Mouse (Mus musculus): ENCODE data around the gene Dock4. TPM values are rescaled to one million over a fixed set of nuclear protein-coding genes. Genes with fewer than 3 reads are reported as not detected.

Gene Dock4
- polyA plus RNA-seq, 1 experiment from 2014 or later, result 7.3 TPM

DNA sequence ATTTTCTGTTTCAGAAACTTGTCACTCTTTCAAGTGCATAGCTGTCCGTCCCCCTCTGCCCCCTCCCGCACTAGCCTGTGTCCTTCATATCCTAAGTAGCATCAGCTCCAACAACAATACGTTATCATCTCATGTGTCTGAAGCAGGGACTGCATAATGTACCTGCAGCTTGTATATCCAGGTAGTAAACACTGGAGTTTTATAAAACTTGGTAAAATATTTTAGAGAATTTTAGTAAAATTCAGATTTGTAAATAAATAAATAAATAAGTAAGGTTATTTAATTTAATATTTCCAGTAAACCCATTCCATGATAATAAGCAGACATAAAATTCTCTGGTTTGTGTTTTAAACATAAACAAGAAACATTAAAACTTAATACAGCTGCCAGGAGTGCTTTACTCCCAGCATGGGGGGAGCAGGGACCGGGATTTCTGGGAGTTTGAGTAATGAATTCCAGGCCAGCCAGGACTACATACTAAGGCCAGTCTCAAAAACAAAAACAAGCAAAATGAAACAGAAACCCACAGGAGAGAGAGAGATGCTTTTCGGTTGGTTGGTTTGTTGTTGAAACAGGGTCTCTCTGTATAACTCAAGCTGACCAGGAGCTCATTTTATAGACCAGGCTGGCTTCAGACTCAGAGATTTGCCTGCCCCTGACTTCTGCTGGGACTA lies 352.7 kb downstream of the Dock4 start:
- ATAC-seq (ENCODE audit: insufficient number of reproducible peaks, low FRiP score), result no peak
- Histone ChIP-seq H3K9me3 (replicated peaks) (no peaks in the 10 kb centered on the region), H3K27ac (ENCODE audit: poor library complexity, severe bottlenecking) (no peak overlapping the region), H3K36me3 (no peaks in the 10 kb centered on the region), H3K4me1 (replicated peaks) (peaks cover 24% of the 10 kb centered on the region), H3K27me3 (replicated peaks) (peaks cover 4% of the 10 kb centered on the region; the same call in 1 of the 2 replicates), H3K4me2 (no peak overlapping the region), H3K9ac (no peak overlapping the region), H3K4me3 (no peak overlapping the region)
- 66% methylated on average over 5 of the region's 5 CpGs for WGBS

DNA sequence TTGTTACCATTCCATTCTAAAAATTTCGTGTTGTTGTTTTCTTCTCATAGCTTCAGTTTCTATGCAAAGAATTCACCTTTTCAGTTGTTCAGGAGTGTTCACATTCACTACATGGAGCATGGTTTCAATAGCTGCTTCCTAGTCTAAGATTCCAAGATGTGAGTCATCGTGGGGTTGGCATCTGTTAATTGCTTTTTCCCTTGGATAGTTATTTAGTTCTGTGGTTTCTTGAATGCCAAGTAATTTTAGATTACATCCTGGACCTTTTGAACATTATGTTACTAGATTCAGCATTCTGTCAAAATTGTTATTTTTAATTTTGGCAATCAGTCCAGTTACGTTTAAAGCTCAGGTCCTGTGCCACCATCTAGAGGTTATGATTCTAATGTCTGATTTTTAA lies 355.7 kb downstream of the Dock4 start:
- 71% methylated on average over 3 of the region's 3 CpGs for WGBS

DNA sequence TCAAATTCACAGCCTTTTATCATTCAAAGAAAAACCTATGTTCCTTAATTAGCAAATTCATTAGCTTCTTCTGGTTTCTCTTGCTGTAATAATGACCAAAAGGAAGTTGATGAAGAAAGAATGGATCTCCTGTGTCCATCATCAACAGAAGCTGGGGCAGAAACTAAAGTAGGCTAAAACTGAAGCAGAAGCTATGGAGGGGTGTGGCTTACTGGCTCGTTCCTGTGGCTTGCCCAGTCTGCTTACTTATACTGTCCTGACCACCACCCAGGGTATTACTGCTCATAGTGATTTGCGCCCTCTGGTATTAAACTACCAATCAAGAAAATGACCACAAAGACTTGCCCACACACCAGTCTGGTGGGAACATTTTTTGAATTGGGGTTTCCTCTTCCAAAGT lies 359.5 kb downstream of the Dock4 start:
- WGBS, result 83% methylated on average over 2 of the region's 2 CpGs

More for the DNA sequence above, 355.7 kb downstream of the Dock4 start:
- no peak overlapping the region for H3K9ac ChIP-seq
- H3K4me1 ChIP-seq (replicated peaks), result peaks cover 16% of the 10 kb centered on the region
- no peak overlapping the region for H3K4me2 ChIP-seq
- H3K9me3 ChIP-seq (replicated peaks), result no peaks in the 10 kb centered on the region
- H3K4me3 ChIP-seq, result no peak overlapping the region
- H3K27me3 ChIP-seq (replicated peaks), result no peaks in the 10 kb centered on the region
- ATAC-seq (ENCODE audit: insufficient number of reproducible peaks, low FRiP score), result no peak
- no peak overlapping the region for H3K27ac ChIP-seq (ENCODE audit: poor library complexity, severe bottlenecking)
- H3K36me3 ChIP-seq, result no peaks in the 10 kb centered on the region

DNA sequence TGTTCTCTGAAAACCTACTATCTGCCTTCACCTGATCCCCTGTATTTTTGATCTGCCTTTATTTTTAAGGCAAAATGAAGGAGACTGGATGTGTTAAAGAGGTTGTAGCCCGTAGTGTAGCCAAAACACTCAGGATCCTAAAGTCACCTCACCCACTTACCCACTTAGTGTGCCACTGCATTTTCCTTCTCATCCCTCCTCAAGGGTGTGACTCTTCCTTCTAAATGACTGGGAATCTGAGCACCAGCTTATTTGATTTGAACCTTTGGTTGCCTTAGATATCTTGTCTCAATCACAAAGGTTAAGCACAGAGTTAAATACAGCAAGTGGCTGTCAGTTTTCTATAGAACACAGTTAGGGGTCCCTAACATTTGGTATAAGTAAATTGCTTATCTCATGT lies 362.2 kb downstream of the Dock4 start:
- H3K4me1 ChIP-seq (replicated peaks), result no peaks in the 10 kb centered on the region
- no peak overlapping the region for H3K4me2 ChIP-seq
- 77% methylated on average over 1 of the region's 1 CpGs for WGBS
- ATAC-seq (ENCODE audit: insufficient number of reproducible peaks, low FRiP score), result no peak
- H3K27me3 ChIP-seq (replicated peaks), result no peaks in the 10 kb centered on the region
- no peak overlapping the region for H3K27ac ChIP-seq (ENCODE audit: poor library complexity, severe bottlenecking)
- peaks cover 3% of the 10 kb centered on the region; the same call in 1 of the 2 replicates for H3K36me3 ChIP-seq
- no peak overlapping the region for H3K9ac ChIP-seq
- H3K4me3 ChIP-seq, result no peak overlapping the region
- no peaks in the 10 kb centered on the region for H3K9me3 ChIP-seq (replicated peaks)

More for the DNA sequence above, 359.5 kb downstream of the Dock4 start:
- no peak overlapping the region for H3K4me2 ChIP-seq
- H3K9me3 ChIP-seq (replicated peaks), result no peaks in the 10 kb centered on the region
- H3K27me3 ChIP-seq (replicated peaks), result no peaks in the 10 kb centered on the region
- no peak overlapping the region for H3K4me3 ChIP-seq
- no peak overlapping the region for H3K9ac ChIP-seq
- no peak for ATAC-seq (ENCODE audit: insufficient number of reproducible peaks, low FRiP score)
- no peak overlapping the region for H3K27ac ChIP-seq (ENCODE audit: poor library complexity, severe bottlenecking)
- H3K36me3 ChIP-seq, result peaks cover 3% of the 10 kb centered on the region; the same call in 1 of the 2 replicates
- no peaks in the 10 kb centered on the region for H3K4me1 ChIP-seq (replicated peaks)

DNA sequence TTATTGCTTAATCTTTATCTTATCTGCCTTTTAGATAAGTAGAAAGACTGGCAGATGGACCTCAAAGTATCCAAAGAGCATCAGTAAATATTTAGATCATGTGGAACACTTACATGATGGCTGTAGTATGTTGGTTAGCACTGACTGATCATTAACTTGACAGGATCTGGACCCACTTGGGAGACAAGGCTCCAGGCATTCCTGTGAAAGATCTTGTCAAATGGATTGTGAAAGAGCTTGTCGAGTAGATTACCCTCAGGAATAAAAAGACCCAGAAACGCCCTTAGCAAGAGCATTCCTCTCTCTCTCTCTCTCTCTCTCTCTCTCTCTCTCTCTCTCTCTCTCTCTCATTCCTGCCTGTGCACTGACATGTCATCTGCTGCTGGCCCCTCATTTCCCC lies 367.7 kb downstream of the Dock4 start:
- Histone ChIP-seq H3K27me3 (replicated peaks) (no peaks in the 10 kb centered on the region), H3K9ac (no peak overlapping the region), H3K4me1 (replicated peaks) (no peaks in the 10 kb centered on the region), H3K4me2 (no peak overlapping the region), H3K27ac (ENCODE audit: poor library complexity, severe bottlenecking) (no peak overlapping the region), H3K36me3 (no peaks in the 10 kb centered on the region), H3K4me3 (no peak overlapping the region), H3K9me3 (replicated peaks) (no peaks in the 10 kb centered on the region)
- WGBS, result 9% methylated on average over 2 of the region's 2 CpGs
- ATAC-seq (ENCODE audit: insufficient number of reproducible peaks, low FRiP score), result no peak

DNA sequence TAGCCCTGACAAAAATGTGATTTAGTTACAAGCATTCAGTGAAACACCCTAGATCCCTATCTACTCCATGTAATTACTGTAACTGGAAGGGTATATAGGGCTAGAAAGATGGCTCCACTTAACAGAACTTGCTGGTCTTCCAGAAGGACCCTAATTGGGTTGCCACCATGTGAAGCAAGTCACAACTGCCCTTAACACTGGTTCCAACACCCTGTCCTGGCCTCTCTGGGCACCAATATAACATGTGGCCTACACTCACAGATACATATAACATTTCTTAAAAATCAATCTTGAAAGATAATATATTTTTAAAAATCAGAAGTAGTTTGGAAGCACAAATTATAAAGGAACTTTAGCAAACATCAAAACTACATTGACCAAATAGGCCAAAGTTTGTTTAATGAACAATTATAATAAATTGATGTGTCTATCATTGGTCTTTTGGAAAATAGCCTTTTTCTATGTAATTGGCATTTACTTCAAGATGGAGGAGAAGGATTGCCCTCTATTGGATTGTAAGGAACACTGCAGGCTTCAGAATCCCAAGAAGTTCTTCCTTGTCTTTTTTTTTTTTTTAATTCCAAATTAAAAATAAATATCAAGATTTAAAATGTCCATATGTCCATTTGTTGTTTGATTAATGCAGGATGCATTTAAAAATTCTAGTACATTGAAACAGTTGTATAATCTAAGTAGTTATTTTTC lies 369.1 kb downstream of the Dock4 start:
- Histone ChIP-seq H3K9ac (no peak overlapping the region), H3K9me3 (replicated peaks) (no peaks in the 10 kb centered on the region), H3K27ac (ENCODE audit: poor library complexity, severe bottlenecking) (no peak overlapping the region), H3K4me2 (no peak overlapping the region), H3K27me3 (replicated peaks) (no peaks in the 10 kb centered on the region), H3K4me3 (no peak overlapping the region), H3K36me3 (no peaks in the 10 kb centered on the region), H3K4me1 (replicated peaks) (no peaks in the 10 kb centered on the region)
- no peak for ATAC-seq (ENCODE audit: insufficient number of reproducible peaks, low FRiP score)

DNA sequence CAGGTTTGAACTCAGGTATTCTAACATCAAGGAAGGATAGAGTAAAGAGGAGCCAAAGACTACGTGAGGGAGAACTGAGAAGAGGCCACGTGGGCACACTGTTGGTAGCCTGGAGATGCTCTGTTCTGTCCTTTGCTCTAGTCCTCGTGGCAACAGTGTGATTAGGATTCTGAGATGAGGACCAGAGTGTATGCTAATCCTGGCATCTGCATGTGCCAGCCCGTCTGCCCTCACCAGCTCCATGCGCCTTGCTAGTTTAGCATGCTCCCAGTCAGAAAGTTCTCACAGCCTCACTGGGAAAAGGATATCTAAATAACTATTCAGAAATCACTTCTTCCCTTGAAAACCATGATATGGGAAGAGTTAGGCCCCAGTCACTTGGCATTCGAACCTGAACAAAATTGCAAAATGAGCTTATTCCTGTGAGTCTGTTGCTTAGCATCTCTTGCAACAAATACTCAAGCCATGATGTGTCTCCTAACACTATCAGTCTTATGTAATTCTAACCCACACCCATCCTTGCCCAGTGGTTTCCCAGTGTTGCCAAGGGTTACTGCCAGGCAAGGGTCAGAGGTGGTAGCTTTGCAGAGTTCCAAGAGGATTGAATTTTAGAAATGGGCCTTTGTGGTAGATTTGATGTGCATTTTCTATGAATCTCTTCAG lies 372.4 kb downstream of the Dock4 start:
- H3K9ac ChIP-seq, result no peak overlapping the region
- H3K4me2 ChIP-seq, result no peak overlapping the region
- 76% methylated on average over 6 of the region's 6 CpGs for whole genome bisulfite sequencing
- no peak overlapping the region for H3K27ac ChIP-seq (ENCODE audit: poor library complexity, severe bottlenecking)
- H3K9me3 ChIP-seq (replicated peaks), result no peaks in the 10 kb centered on the region
- H3K27me3 ChIP-seq (replicated peaks), result no peaks in the 10 kb centered on the region
- H3K4me1 ChIP-seq (replicated peaks), result no peaks in the 10 kb centered on the region
- H3K36me3 ChIP-seq, result no peaks in the 10 kb centered on the region; the same call in 1 of the 2 replicates
- no peak for ATAC-seq (ENCODE audit: insufficient number of reproducible peaks, low FRiP score)
- H3K4me3 ChIP-seq, result no peak overlapping the region

DNA sequence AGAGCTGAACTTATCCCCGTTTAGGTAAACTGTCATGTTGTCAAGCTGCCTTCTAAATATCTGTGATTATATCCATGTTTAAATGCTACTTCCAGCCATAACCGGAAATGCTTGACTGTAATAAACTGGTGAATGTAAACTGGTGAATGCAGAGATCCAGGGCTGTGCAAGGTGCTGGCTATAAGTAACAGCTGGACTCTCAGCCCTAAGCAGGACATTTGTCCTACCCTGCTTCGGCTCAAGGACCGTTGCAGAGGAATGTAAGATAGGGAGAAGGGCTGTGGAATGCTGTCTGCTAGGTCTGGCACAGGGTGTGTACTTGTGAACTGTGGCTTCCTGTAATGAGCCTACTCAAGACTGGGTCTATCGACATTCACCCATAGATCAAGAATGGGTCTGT lies 377.9 kb downstream of the Dock4 start:
- 51% methylated on average over 5 of the region's 5 CpGs for WGBS
- ATAC-seq (ENCODE audit: insufficient number of reproducible peaks, low FRiP score), result no peak
- H3K4me3 ChIP-seq, result no peak overlapping the region

DNA sequence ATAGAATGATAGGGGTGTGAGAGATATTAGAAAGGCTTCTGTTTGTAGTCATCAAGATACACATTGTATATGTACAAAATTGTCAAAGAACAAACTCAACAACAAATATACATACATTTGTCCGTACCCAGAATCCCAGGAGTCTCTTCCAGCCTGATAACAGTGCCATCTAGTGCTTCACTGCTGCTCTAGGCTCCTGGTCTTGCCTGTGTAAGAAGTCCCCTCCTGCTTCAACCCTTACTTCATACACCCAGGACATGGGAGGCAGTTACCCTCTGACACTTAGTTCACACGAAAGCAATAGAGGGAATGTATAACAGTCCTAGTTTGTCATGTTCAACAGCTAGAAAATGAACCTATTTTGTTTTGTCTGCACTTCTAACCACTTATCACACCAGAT lies 378.5 kb downstream of the Dock4 start:
- no peaks in the 10 kb centered on the region for H3K27me3 ChIP-seq (replicated peaks)
- H3K4me1 ChIP-seq (replicated peaks), result 0 out of 2 replicates have a peak, but pooled peaks cover 2% of the 10 kb centered on the region
- ATAC-seq (ENCODE audit: insufficient number of reproducible peaks, low FRiP score), result no peak
- whole genome bisulfite sequencing, result 66% methylated on average over 2 of the region's 2 CpGs
- no peak overlapping the region for H3K27ac ChIP-seq (ENCODE audit: poor library complexity, severe bottlenecking)
- no peak overlapping the region for H3K9ac ChIP-seq
- H3K4me3 ChIP-seq, result no peak overlapping the region
- no peak overlapping the region for H3K4me2 ChIP-seq
- H3K36me3 ChIP-seq, result no peaks in the 10 kb centered on the region; the same call in 1 of the 2 replicates
- no peaks in the 10 kb centered on the region for H3K9me3 ChIP-seq (replicated peaks)

More for the DNA sequence above, 377.9 kb downstream of the Dock4 start:
- Histone ChIP-seq H3K27ac (ENCODE audit: poor library complexity, severe bottlenecking) (no peak overlapping the region), H3K9me3 (replicated peaks) (no peaks in the 10 kb centered on the region), H3K4me2 (no peak overlapping the region), H3K9ac (no peak overlapping the region), H3K36me3 (no peaks in the 10 kb centered on the region; the same call in 1 of the 2 replicates), H3K4me1 (replicated peaks) (0 out of 2 replicates have a peak, but pooled peaks cover 2% of the 10 kb centered on the region), H3K27me3 (replicated peaks) (no peaks in the 10 kb centered on the region)

DNA sequence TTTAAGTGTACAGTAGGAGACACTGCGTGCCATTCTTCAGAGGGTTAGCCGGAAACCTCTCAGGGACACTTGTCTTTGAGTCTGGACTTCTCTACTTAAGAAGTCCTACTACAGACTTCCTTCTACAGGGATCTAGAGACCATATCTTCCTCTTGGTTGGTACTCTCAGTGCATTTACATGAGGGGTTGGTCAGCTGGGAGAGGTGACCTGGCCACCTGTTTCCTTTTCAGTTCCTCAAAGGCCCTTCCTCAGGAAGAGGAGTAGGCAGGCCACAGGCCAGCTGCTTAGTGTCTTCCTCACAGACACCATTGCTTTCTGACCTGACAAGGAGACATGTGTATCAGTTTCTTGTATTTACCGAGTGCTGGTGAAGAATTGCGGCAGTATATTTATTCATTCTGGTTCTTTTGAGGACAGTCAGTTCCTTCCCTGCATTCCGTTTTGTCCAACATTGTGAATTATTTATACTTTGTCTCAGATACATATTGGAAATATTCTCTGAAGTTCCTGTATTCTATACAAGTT lies 380.2 kb downstream of the Dock4 start:
- Histone ChIP-seq H3K9me3 (replicated peaks) (no peaks in the 10 kb centered on the region), H3K36me3 (no peaks in the 10 kb centered on the region; the same call in 1 of the 2 replicates), H3K9ac (no peak overlapping the region), H3K4me3 (no peak overlapping the region), H3K27me3 (replicated peaks) (no peaks in the 10 kb centered on the region), H3K4me1 (replicated peaks) (0 out of 2 replicates have a peak, but pooled peaks cover 2% of the 10 kb centered on the region), H3K4me2 (no peak overlapping the region), H3K27ac (ENCODE audit: poor library complexity, severe bottlenecking) (no peak overlapping the region)
- no peak for ATAC-seq (ENCODE audit: insufficient number of reproducible peaks, low FRiP score)
- 67% methylated on average over 5 of the region's 5 CpGs for WGBS

DNA sequence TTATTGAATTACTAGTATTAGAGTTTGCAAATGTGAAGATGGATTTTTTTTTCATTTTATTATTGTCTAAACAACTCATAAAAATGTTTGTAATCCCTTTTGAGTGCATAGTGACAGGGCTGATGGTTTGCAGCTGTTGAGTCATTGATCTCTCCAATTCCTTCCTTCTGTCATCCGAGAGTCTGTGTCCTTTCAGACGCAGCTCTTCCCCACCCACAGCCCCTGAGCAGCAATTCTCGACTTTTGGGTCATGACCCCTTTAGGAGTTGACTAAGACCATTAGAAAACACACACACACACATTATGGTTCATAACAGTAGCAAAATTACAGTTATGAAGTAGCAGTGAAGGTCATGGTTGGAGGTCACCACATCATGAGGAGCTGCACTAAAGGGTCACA lies 380.7 kb downstream of the Dock4 start:
- H3K9ac ChIP-seq, result no peak overlapping the region
- no peak overlapping the region for H3K27ac ChIP-seq (ENCODE audit: poor library complexity, severe bottlenecking)
- no peak overlapping the region for H3K4me3 ChIP-seq
- 0 out of 2 replicates have a peak, but pooled peaks cover 2% of the 10 kb centered on the region for H3K4me1 ChIP-seq (replicated peaks)
- no peak for ATAC-seq (ENCODE audit: insufficient number of reproducible peaks, low FRiP score)
- no peaks in the 10 kb centered on the region for H3K9me3 ChIP-seq (replicated peaks)
- no peaks in the 10 kb centered on the region for H3K27me3 ChIP-seq (replicated peaks)
- no peak overlapping the region for H3K4me2 ChIP-seq
- no peaks in the 10 kb centered on the region for H3K36me3 ChIP-seq
- WGBS, result 20% methylated on average over 3 of the region's 3 CpGs
